Mouse (Mus musculus): ENCODE data around the gene Stxbp1.
A peak's percentile ranks its signal among the peaks of the same experiment; 100 is the strongest.

Stxbp1 gene

GRCm38 (mm10) chr2:32838147-32838884 lies 8.7 kb downstream of the Stxbp1 start:
- DNase-seq (ENCODE audit: low spot score in 2 of 2) = no peak

GRCm38 (mm10) chr2:32835588-32835987 lies 11.5 kb downstream of the Stxbp1 start:
- DNase-seq (ENCODE audit: low spot score in 2 of 2) = no peak

GRCm38 (mm10) chr2:32834496-32834895 lies 12.5 kb downstream of the Stxbp1 start:
- no peak for DNase-seq (ENCODE audit: low spot score in 2 of 2)

- DNase-seq (ENCODE audit: low spot score in 2 of 2) = no peak
Observed at GRCm38 (mm10) chr2:32828979-32829676, 17.9 kb downstream of the Stxbp1 start.

- no peak for DNase-seq (ENCODE audit: low spot score in 2 of 2)
Observed at GRCm38 (mm10) chr2:32825796-32826195, 21.2 kb downstream of the Stxbp1 start.

- DNase-seq (ENCODE audit: low spot score in 2 of 2) = no peak
Observed at GRCm38 (mm10) chr2:32824778-32825177, 22.3 kb downstream of the Stxbp1 start.

- DNase-seq (ENCODE audit: low spot score in 2 of 2) = no peak
Observed at GRCm38 (mm10) chr2:32824181-32824580, 22.9 kb downstream of the Stxbp1 start.

GRCm38 (mm10) chr2:32823579-32824154 lies 23.4 kb downstream of the Stxbp1 start:
- no peak for DNase-seq (ENCODE audit: low spot score in 2 of 2)

GRCm38 (mm10) chr2:32823153-32823552 lies 23.9 kb downstream of the Stxbp1 start:
- no peak for DNase-seq (ENCODE audit: low spot score in 2 of 2)

- DNase-seq (ENCODE audit: low spot score in 2 of 2) = no peak
Observed at GRCm38 (mm10) chr2:32822643-32823042, 24.4 kb downstream of the Stxbp1 start.

GRCm38 (mm10) chr2:32821041-32821802 lies 25.8 kb downstream of the Stxbp1 start:
- no peak for DNase-seq (ENCODE audit: low spot score in 2 of 2)

GRCm38 (mm10) chr2:32818208-32818607 lies 28.8 kb downstream of the Stxbp1 start:
- DNase-seq (ENCODE audit: low spot score in 2 of 2) = no peak

- no peak for DNase-seq (ENCODE audit: low spot score in 2 of 2)
Observed at GRCm38 (mm10) chr2:32817589-32817988, 29.5 kb downstream of the Stxbp1 start.

GRCm38 (mm10) chr2:32816946-32817581 lies 30.0 kb downstream of the Stxbp1 start:
- DNase-seq (ENCODE audit: low spot score in 2 of 2) = peak; percentile 66 to 82

GRCm38 (mm10) chr2:32816497-32816896 lies 30.5 kb downstream of the Stxbp1 start:
- no peak for DNase-seq (ENCODE audit: low spot score in 2 of 2)

- no peak for DNase-seq (ENCODE audit: low spot score in 2 of 2)
Observed at GRCm38 (mm10) chr2:32811959-32812358, 35.1 kb downstream of the Stxbp1 start.

GRCm38 (mm10) chr2:32808816-32809566 lies 38.1 kb downstream of the Stxbp1 start:
- DNase-seq (ENCODE audit: low spot score in 2 of 2) = no peak

- peak; percentile 37 to 43 for DNase-seq (ENCODE audit: low spot score in 2 of 2)
Observed at GRCm38 (mm10) chr2:32798251-32798962, 48.6 kb downstream of the Stxbp1 start.

GRCm38 (mm10) chr2:32795748-32796418 lies 51.2 kb downstream of the Stxbp1 start:
- no peak for DNase-seq (ENCODE audit: low spot score in 2 of 2)

GRCm38 (mm10) chr2:32791297-32791696 lies 55.7 kb downstream of the Stxbp1 start:
- DNase-seq (ENCODE audit: low spot score in 2 of 2) = no peak

All from left cerebral cortex, adult 9 months (tissue).